Mouse (Mus musculus): ENCODE measurements around the gene Selenom. TPM values are rescaled to one million over a fixed set of nuclear protein-coding genes. Genes with fewer than 3 reads are reported as not detected.

Gene Selenom
- polyA plus RNA-seq, 1 experiment from 2014 or later: 283 TPM

- Histone ChIP-seq H3K27ac (ENCODE audit: low read depth, low read length) (no peak overlapping the region), H3K4me1 (replicated peaks; ENCODE audit: control insufficient read depth, insufficient read depth, low read length) (0 out of 2 replicates have a peak, but pooled peaks cover 5% of the 10 kb centered on the region), H3K36me3 (ENCODE audit: control insufficient read depth, insufficient read depth) (peaks cover 62% of the 10 kb centered on the region), H3K4me2 (replicated peaks; ENCODE audit: low read depth) (no peak overlapping the region), H3K4me3 (ENCODE audit: low read depth, low read length) (no peak overlapping the region), H3K9ac (ENCODE audit: low read depth, low read length) (no peak overlapping the region), H3K27me3 (replicated peaks; ENCODE audit: control insufficient read depth, insufficient read depth, low read length) (no peaks in the 10 kb centered on the region), H3K9me3 (ENCODE audit: control insufficient read depth) (no peaks in the 10 kb centered on the region)
- 89% methylated on average over 23 of the region's 23 CpGs for WGBS
- no peak for TF ChIP-seq CTCF (IDR thresholded peaks at IDR 0.05; ENCODE audit: low read depth)
- no peak for ATAC-seq
Observed at GRCm38 (mm10) chr11:3521339-3522224, 7.1 kb downstream of the Selenom start.

GRCm38 (mm10) chr11:3522285-3523000 lies 8.0 kb downstream of the Selenom start:
- Histone ChIP-seq H3K9me3 (ENCODE audit: control insufficient read depth) (no peaks in the 10 kb centered on the region), H3K9ac (ENCODE audit: low read depth, low read length) (no peak overlapping the region), H3K4me1 (replicated peaks; ENCODE audit: control insufficient read depth, insufficient read depth, low read length) (no peaks in the 10 kb centered on the region), H3K27me3 (replicated peaks; ENCODE audit: control insufficient read depth, insufficient read depth, low read length) (no peaks in the 10 kb centered on the region), H3K4me2 (replicated peaks; ENCODE audit: low read depth) (no peak overlapping the region), H3K27ac (ENCODE audit: low read depth, low read length) (no peak overlapping the region), H3K36me3 (ENCODE audit: control insufficient read depth, insufficient read depth) (peaks cover 71% of the 10 kb centered on the region), H3K4me3 (ENCODE audit: low read depth, low read length) (no peak overlapping the region)
- ATAC-seq: no peak
- no peak for TF ChIP-seq CTCF (IDR thresholded peaks at IDR 0.05; ENCODE audit: low read depth)
- 93% methylated on average over 17 of the region's 17 CpGs for WGBS

- Histone ChIP-seq H3K27me3 (replicated peaks; ENCODE audit: control insufficient read depth, insufficient read depth, low read length) (no peaks in the 10 kb centered on the region), H3K27ac (ENCODE audit: low read depth, low read length) (no peak overlapping the region), H3K9ac (ENCODE audit: low read depth, low read length) (no peak overlapping the region), H3K4me1 (replicated peaks; ENCODE audit: control insufficient read depth, insufficient read depth, low read length) (no peaks in the 10 kb centered on the region), H3K36me3 (ENCODE audit: control insufficient read depth, insufficient read depth) (peaks cover 86% of the 10 kb centered on the region), H3K4me3 (ENCODE audit: low read depth, low read length) (no peak overlapping the region), H3K9me3 (ENCODE audit: control insufficient read depth) (no peaks in the 10 kb centered on the region), H3K4me2 (replicated peaks; ENCODE audit: low read depth) (no peak overlapping the region)
- WGBS: 86% methylated on average over 7 of the region's 7 CpGs
- ATAC-seq: no peak
- TF ChIP-seq CTCF (IDR thresholded peaks at IDR 0.05; ENCODE audit: low read depth): no peak
Observed at GRCm38 (mm10) chr11:3523840-3524582, 9.5 kb downstream of the Selenom start.

GRCm38 (mm10) chr11:3525560-3525959 lies 11.1 kb downstream of the Selenom start:
- no peak for TF ChIP-seq CTCF (IDR thresholded peaks at IDR 0.05; ENCODE audit: low read depth)
- Histone ChIP-seq H3K4me2 (replicated peaks; ENCODE audit: low read depth) (no peak overlapping the region), H3K9ac (ENCODE audit: low read depth, low read length) (no peak overlapping the region), H3K27ac (ENCODE audit: low read depth, low read length) (no peak overlapping the region), H3K4me1 (replicated peaks; ENCODE audit: control insufficient read depth, insufficient read depth, low read length) (no peaks in the 10 kb centered on the region), H3K36me3 (ENCODE audit: control insufficient read depth, insufficient read depth) (peaks cover 95% of the 10 kb centered on the region), H3K27me3 (replicated peaks; ENCODE audit: control insufficient read depth, insufficient read depth, low read length) (no peaks in the 10 kb centered on the region), H3K4me3 (ENCODE audit: low read depth, low read length) (no peak overlapping the region), H3K9me3 (ENCODE audit: control insufficient read depth) (no peaks in the 10 kb centered on the region)
- 88% methylated on average over 4 of the region's 4 CpGs for WGBS
- ATAC-seq: no peak

GRCm38 (mm10) chr11:3526207-3526606 lies 11.7 kb downstream of the Selenom start:
- Histone ChIP-seq H3K4me2 (replicated peaks; ENCODE audit: low read depth) (no peak overlapping the region), H3K4me3 (ENCODE audit: low read depth, low read length) (no peak overlapping the region), H3K4me1 (replicated peaks; ENCODE audit: control insufficient read depth, insufficient read depth, low read length) (no peaks in the 10 kb centered on the region), H3K9me3 (ENCODE audit: control insufficient read depth) (no peaks in the 10 kb centered on the region), H3K27ac (ENCODE audit: low read depth, low read length) (no peak overlapping the region), H3K36me3 (ENCODE audit: control insufficient read depth, insufficient read depth) (peaks cover 95% of the 10 kb centered on the region), H3K27me3 (replicated peaks; ENCODE audit: control insufficient read depth, insufficient read depth, low read length) (no peaks in the 10 kb centered on the region), H3K9ac (ENCODE audit: low read depth, low read length) (no peak overlapping the region)
- no peak for ATAC-seq
- WGBS: 87% methylated on average over 9 of the region's 9 CpGs
- TF ChIP-seq CTCF (IDR thresholded peaks at IDR 0.05; ENCODE audit: low read depth): no peak

Measured in intestine, postnatal 0 days (tissue).